Mouse (Mus musculus) myocyte (in vitro differentiated cells): Measurements from ENCODE around the gene Hid1. TPM values are rescaled to one million over a fixed set of nuclear protein-coding genes. Genes with fewer than 3 reads are reported as not detected.
A peak's percentile ranks its signal among the peaks of the same experiment; 100 is the strongest.

ENCODE experiments used
- H3K27me3 ChIP-seq: one replicate; pipeline ENCODE4 v1.6.1; 2011; ENCODE audit not compliant: control insufficient read depth, insufficient read depth, insufficient read length
- H3K36me3 ChIP-seq: one replicate; pipeline ENCODE4 v1.6.1; 2011; ENCODE audit not compliant: control insufficient read depth, insufficient read depth
- H3K4me2 ChIP-seq: one replicate; pipeline ENCODE4 v1.6.1; 2011; ENCODE audit warnings: low read depth, control low read depth
- H3K4me3 ChIP-seq: one replicate; pipeline ENCODE4 v1.5.1; 2011; ENCODE audit warnings: mild to moderate bottlenecking, control low read depth, moderate library complexity
- H3K79me2 ChIP-seq: one replicate; pipeline ENCODE4 v1.6.1; 2011; ENCODE audit not compliant: control insufficient read depth, insufficient read depth
- H3ac ChIP-seq: one replicate; pipeline ENCODE4 v1.6.1; 2011; ENCODE audit not compliant: control insufficient read depth, insufficient read length
- CEBPB ChIP-seq: IDR thresholded peaks from 2 replicates; pipeline ENCODE4 v1.6.1; 2011; ENCODE audit warnings: mild to moderate bottlenecking, moderate library complexity; ENCODE audit not compliant: poor library complexity, insufficient read depth, severe bottlenecking
- E2F4 ChIP-seq: IDR thresholded peaks from one replicate; pipeline ENCODE4 v1.6.1; 2011; ENCODE audit warnings: mild to moderate bottlenecking, control low read depth, moderate library complexity; ENCODE audit not compliant: insufficient read depth
- MAX ChIP-seq: IDR thresholded peaks from one replicate; pipeline ENCODE4 v1.6.1; 2011; ENCODE audit warnings: low read depth, mild to moderate bottlenecking, control low read depth
- MYOD1 ChIP-seq, 3 experiments: IDR thresholded peaks; one replicate each; pipeline ENCODE4 v1.6.1; 2011; ENCODE audit warnings: control low read depth in 2 of 3, low read depth in 2 of 3, mild to moderate bottlenecking in 2 of 3, moderate library complexity in 1 of 3; ENCODE audit not compliant: insufficient read length in 2 of 3, control insufficient read depth in 1 of 3
- MYOG ChIP-seq, 3 experiments: IDR thresholded peaks; one replicate each; pipeline ENCODE4 v1.6.1; 2011; ENCODE audit warnings: control low read depth in 2 of 3, low read depth in 2 of 3, mild to moderate bottlenecking in 2 of 3; ENCODE audit not compliant: insufficient read length in 2 of 3, control insufficient read depth in 1 of 3, insufficient read depth in 1 of 3
- POLR2A ChIP-seq: IDR thresholded peaks from one replicate; pipeline ENCODE4 v1.6.1; 2011; ENCODE audit warnings: low read depth, mild to moderate bottlenecking, control low read depth, moderate library complexity; ENCODE audit not compliant: insufficient read length
- POLR2AphosphoS2 ChIP-seq: IDR thresholded peaks from one replicate; pipeline ENCODE4 v1.6.1; 2011; ENCODE audit warnings: low read depth, control low read depth; ENCODE audit not compliant: insufficient read length
- REST ChIP-seq: IDR thresholded peaks from one replicate; pipeline ENCODE4 v1.6.1; 2011; ENCODE audit warnings: mild to moderate bottlenecking, control low read depth, moderate library complexity; ENCODE audit not compliant: insufficient read depth, insufficient read length
- SRF ChIP-seq: IDR thresholded peaks from one replicate; pipeline ENCODE4 v1.6.1; 2011; ENCODE audit warnings: low read depth; ENCODE audit not compliant: control insufficient read depth, insufficient read length
- TCF12 ChIP-seq: IDR thresholded peaks from one replicate; pipeline ENCODE4 v1.6.1; 2011; ENCODE audit warnings: mild to moderate bottlenecking, control low read depth; ENCODE audit not compliant: poor library complexity, insufficient read depth, severe bottlenecking
- TCF3 ChIP-seq: IDR thresholded peaks from one replicate; pipeline ENCODE4 v1.6.1; 2011; ENCODE audit warnings: low read depth, control low read depth; ENCODE audit not compliant: insufficient read length
- USF1 ChIP-seq: IDR thresholded peaks from one replicate; pipeline ENCODE4 v1.6.1; 2011; ENCODE audit warnings: low read depth, mild to moderate bottlenecking, control low read depth, moderate library complexity
- polyA plus RNA-seq: library from polyadenylated mRNA; unstranded; fragments of >200 nt; fragmentation: generic; extraction: Trizol; gene quantifications from one replicate; pipeline ENCODE4 v1.2.1, GENCODE M21; 2012; ENCODE audit warnings: missing spikeins

Hid1 gene
- 63.1 TPM for polyA plus RNA-seq

DNA sequence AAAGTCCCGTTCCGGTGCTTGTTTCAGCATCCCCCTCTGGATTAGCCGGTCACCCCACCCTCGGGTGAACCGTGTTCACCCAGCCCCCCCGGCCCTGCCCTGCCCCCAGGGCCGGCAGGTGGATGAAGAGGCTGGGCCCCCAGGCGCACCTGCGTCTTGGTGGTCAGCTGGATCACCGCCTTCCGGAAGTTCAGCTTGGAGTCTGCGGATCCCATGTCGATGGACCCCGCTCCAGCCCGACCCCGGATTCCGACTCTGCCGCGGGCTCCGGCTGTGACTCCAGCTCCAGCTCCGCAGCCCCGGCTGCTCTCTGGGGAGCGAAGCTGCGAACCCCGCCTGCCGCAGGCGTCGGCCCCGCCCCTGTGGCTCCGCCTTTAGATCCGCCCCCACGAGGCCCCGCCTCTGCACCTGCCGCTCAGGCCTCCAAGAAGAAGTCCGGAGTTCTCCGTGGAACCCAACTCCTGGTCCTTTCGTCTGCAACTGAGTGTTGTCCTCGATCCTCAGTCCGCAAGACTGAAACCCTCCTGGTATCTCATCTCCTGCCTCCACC, at the start of gene Hid1:
Hid1 (minus strand) TSS at position 362 of the 550 bp plus-strand sequence.
- H3K36me3 ChIP-seq, result no peaks in the 10 kb centered on the region
- peak within 1 kb of the TSS; percentile 79 for H3K4me3 ChIP-seq
- no peak for TF ChIP-seq MAX
- no peak for TF ChIP-seq CEBPB
- peak; percentile 53 to 83 (median 74) for TF ChIP-seq MYOG (IDR thresholded peaks at IDR 0.05; ENCODE audit: control insufficient read depth in 1 of 3, insufficient read depth in 1 of 3, insufficient read length in 2 of 3, low read depth in 2 of 3)
- no peak for TF ChIP-seq USF1
- peak; percentile 36 for TF ChIP-seq SRF
- no peak for TF ChIP-seq E2F4
- no peak for TF ChIP-seq TCF3
- no peak for TF ChIP-seq TCF12
- TF ChIP-seq MYOD1 (IDR thresholded peaks at IDR 0.05; ENCODE audit: control insufficient read depth in 1 of 3, insufficient read length in 2 of 3, low read depth in 2 of 3), result peak in 2 of 3 experiments; percentile 84 to 87
- peak; percentile 93 for TF ChIP-seq POLR2A
- peak; percentile 84 for TF ChIP-seq POLR2AphosphoS2
- no peak for TF ChIP-seq REST
- peaks cover 13% of the 10 kb centered on the region for H3K79me2 ChIP-seq
- peak within 1 kb of the TSS; percentile 41 for H3ac ChIP-seq
- H3K27me3 ChIP-seq, result no peaks in the 10 kb centered on the region
- peak within 1 kb of the TSS; percentile 70 for H3K4me2 ChIP-seq

DNA sequence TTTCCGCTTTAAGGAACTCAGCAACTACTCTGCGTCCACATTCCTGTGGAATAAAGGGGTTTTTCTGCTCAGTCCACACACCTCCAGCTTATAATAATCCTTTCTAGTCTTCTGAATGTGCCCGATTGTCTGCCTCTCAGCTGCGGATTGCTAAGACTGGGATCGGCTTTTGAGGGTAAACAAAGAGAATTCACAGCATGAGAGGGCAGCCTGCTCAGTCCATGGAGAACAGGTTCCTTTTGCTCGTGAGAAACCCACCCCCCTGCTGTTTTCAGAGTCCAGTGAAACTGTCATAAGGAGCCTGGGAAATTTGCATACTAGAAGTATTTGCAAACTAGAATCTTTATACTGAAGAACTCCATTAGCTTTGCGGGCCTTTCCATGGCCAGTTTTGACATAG, 42.0 kb upstream of the Hid1 start:
- TF ChIP-seq REST, result no peak
- no peak for TF ChIP-seq SRF
- no peak for TF ChIP-seq USF1
- TF ChIP-seq MYOG (IDR thresholded peaks at IDR 0.05; ENCODE audit: control insufficient read depth in 1 of 3, insufficient read depth in 1 of 3, insufficient read length in 2 of 3, low read depth in 2 of 3), result no peak
- TF ChIP-seq MAX, result no peak
- no peak for TF ChIP-seq TCF3
- TF ChIP-seq TCF12, result no peak
- TF ChIP-seq POLR2AphosphoS2, result no peak
- no peak for TF ChIP-seq E2F4
- no peak for TF ChIP-seq MYOD1 (IDR thresholded peaks at IDR 0.05; ENCODE audit: control insufficient read depth in 1 of 3, insufficient read length in 2 of 3, low read depth in 2 of 3)
- TF ChIP-seq CEBPB, result no peak
- no peak for TF ChIP-seq POLR2A
- H3K4me2 ChIP-seq, result no peak overlapping the region
- no peaks in the 10 kb centered on the region for H3K36me3 ChIP-seq
- H3K27me3 ChIP-seq, result no peaks in the 10 kb centered on the region
- peaks cover 10% of the 10 kb centered on the region for H3K79me2 ChIP-seq
- H3ac ChIP-seq, result no peak overlapping the region
- H3K4me3 ChIP-seq, result no peak overlapping the region

DNA sequence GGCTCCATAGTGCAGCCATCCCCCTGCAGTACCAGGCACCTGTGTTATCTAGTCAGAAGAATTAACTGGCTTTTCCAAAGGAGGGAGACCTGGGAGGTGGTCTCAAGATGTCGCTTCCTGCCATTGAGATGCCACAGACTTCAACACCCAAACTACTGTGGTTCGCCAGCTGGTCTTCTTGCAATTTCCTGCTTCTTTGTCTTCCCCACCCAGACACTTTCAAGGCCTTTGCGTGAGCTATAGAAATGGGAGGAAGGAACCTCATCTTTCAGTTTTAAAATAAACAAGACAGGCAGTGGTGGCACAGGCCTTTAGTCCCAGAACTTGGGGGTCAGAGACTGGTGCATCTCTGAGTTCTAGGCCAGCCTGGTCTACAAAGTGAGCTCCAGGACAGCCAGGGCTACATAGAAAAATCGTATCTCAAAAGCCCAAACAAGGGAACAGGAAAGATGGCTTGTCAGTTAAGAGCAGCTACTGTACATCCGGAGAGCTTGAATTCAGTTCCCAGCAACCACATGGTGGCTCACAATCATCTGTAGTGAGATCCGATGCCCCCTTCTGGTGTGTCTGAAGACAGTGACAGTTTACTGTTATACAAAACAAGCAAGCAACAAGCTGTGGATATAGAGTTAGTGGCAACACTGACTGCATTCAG, 40.8 kb upstream of the Hid1 start:
- no peak overlapping the region for H3K4me3 ChIP-seq
- H3K79me2 ChIP-seq, result peaks cover 21% of the 10 kb centered on the region
- no peak overlapping the region for H3K4me2 ChIP-seq
- no peak overlapping the region for H3ac ChIP-seq
- H3K27me3 ChIP-seq, result no peaks in the 10 kb centered on the region
- H3K36me3 ChIP-seq, result no peaks in the 10 kb centered on the region
- TF ChIP-seq MYOG (IDR thresholded peaks at IDR 0.05; ENCODE audit: control insufficient read depth in 1 of 3, insufficient read depth in 1 of 3, insufficient read length in 2 of 3, low read depth in 2 of 3) (no peak), POLR2AphosphoS2 (no peak), TCF3 (no peak), MAX (no peak), CEBPB (no peak), REST (no peak), E2F4 (no peak), POLR2A (no peak), USF1 (no peak), TCF12 (no peak)

DNA sequence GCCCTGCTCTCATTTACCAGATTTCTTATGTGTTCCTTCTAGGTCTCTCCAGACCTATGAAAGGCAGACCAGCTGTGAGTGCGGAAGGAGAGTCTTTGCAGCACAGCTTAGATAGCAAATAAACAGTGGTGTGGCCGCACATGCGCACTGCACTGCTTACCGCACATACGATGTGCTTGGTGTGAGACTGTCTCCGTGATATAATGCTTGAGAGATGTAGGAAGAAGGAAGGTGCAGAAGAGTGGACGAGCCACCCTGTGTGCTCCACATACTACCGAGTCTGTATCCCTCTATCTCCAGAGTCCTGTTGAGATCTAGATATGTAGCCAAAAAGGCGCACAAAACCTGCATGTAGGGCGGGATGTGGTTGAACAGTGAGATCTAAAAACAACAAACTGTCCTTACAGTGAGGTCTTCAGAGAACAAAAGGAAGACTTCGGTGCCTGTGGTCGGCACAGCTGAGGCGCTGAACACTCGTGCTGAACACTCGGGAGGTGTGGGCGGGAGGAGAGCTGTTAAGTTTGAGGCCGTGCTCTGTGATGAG, 39.4 kb upstream of the Hid1 start:
- Histone ChIP-seq H3K27me3 (no peaks in the 10 kb centered on the region), H3ac (no peak overlapping the region), H3K36me3 (no peaks in the 10 kb centered on the region), H3K79me2 (peaks cover 21% of the 10 kb centered on the region), H3K4me2 (no peak overlapping the region), H3K4me3 (no peak overlapping the region)
- TF ChIP-seq E2F4 (no peak), MYOD1 (IDR thresholded peaks at IDR 0.05; ENCODE audit: control insufficient read depth in 1 of 3, insufficient read length in 2 of 3, low read depth in 2 of 3) (no peak), USF1 (no peak), SRF (no peak), MAX (no peak), TCF3 (no peak), CEBPB (no peak), MYOG (IDR thresholded peaks at IDR 0.05; ENCODE audit: control insufficient read depth in 1 of 3, insufficient read depth in 1 of 3, insufficient read length in 2 of 3, low read depth in 2 of 3) (no peak)
